Mouse (Mus musculus) bone marrow, adult 2 months (tissue): ENCODE measurements around the gene Met. TPM values are rescaled to one million over a fixed set of nuclear protein-coding genes. Genes with fewer than 3 reads are reported as not detected.

Source experiments
- H3K27ac ChIP-seq: fragments of 200-500 bp; 2 replicates; pipeline ENCODE4 v1.5.1; 2012; ENCODE audit warnings: low read depth, mild to moderate bottlenecking, control low read depth, inconsistent platforms, low read length; ENCODE audit not compliant: control insufficient read depth, poor library complexity, insufficient read depth
- H3K4me1 ChIP-seq: fragments of 200-500 bp; 2 replicates; pipeline ENCODE4 v1.6.1; 2011; ENCODE audit warnings: low read length; ENCODE audit not compliant: control insufficient read depth, insufficient read depth
- H3K4me3 ChIP-seq: fragments of 200-500 bp; replicated peaks from 2 replicates; pipeline ENCODE3; 2011; ENCODE audit warnings: mild to moderate bottlenecking, low read depth, low read length, control low read depth; ENCODE audit not compliant: control insufficient read depth
- CTCF ChIP-seq: fragments of 200-500 bp; IDR thresholded peaks from 2 replicates; pipeline ENCODE4 v1.5.1; 2011; ENCODE audit warnings: low read length, control low read depth; ENCODE audit not compliant: control insufficient read depth, insufficient read depth
- POLR2A ChIP-seq: fragments of 200-500 bp; IDR thresholded peaks from 2 replicates; pipeline ENCODE4 v1.6.1; 2011; ENCODE audit warnings: low read depth, mild to moderate bottlenecking, control low read depth, low read length, borderline replicate concordance; ENCODE audit not compliant: control insufficient read depth
- WGBS: fragments of 180-500 bp; shearing (Covaris S2); methylation state at CpG from one replicate; pipeline ENCODE4 v1.1.7; 2018; 5-methylcytosine and 5-hydroxymethylcytosine counted together
- polyA plus RNA-seq: library from polyadenylated mRNA; stranded (reverse); fragments of >200 nt; gene quantifications from 2 replicates; pipeline ENCODE4 v1.2.4, GENCODE M21; 2011; ENCODE audit warnings: low replicate concordance; ENCODE audit not compliant: missing spikeins, insufficient read depth, insufficient read length

The Met gene
- polyA plus RNA-seq, 1 experiment: 5.3 TPM

- Histone ChIP-seq H3K27ac (no peak overlapping the region), H3K4me1 (no peaks in the 10 kb centered on the region), H3K4me3 (no peak overlapping the region)
- peak; percentile 84 for TF ChIP-seq CTCF
- no peak for TF ChIP-seq POLR2A
- 26% methylated on average over 16 of the region's 16 CpGs for WGBS
These were observed 125.7 kb downstream of the Met start for GRCm38 (mm10) chr6:17589049-17589952.

DNA sequence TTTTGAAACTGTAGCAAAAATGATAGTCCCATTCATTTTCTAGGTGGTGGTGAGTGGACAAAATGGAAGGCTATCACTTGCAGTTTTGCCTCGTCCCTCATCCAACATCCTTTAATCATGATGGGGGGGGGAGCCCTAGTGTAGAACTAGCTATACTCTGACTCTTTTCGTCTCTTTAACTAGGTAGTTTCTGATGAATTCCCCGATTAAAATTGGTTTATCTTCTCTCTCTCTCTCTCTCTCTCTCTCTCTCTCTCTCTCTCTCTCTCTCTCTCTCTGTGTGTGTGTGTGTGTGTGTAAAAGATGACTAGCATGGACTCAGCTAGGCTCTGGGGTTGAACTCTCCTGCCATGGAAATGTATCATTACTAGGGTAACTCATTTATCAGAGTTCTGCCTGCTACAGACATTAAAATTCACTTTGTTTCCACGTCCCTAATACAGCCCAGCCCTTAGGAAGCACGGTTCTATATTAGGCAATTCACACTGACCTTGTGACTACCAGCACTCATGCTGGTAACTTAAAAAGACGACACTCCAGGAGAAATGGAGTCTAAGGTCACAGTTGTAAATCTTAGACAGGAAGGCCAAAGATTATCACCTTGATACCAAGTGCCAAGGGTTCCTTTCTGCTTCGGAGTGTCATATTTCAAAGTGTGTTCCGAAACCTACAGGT lies 126.5 kb downstream of the Met start:
- WGBS: 50% methylated on average over 8 of the region's 8 CpGs
- TF ChIP-seq CTCF: no peak
- no peak for TF ChIP-seq POLR2A

DNA sequence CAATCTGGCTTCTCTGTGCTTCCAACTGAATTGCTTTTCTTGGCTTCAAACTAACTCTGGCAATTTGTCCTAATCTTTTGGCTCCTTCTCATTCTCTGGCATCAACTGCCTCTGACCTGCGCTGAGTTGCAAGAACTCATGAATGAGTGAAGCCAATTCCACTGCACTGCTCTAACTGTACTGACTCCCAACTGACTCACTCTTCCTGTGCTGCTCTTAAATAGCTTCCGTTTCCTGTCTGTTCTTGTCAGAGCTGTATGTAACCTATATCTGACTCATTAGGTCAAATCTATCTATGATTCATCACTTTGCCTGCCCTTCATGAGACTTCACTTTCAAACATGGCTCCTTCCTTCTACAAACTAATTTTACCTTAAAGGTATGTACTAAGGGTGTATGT lies 130.4 kb downstream of the Met start:
- 76% methylated on average over 2 of the region's 2 CpGs for WGBS
- TF ChIP-seq CTCF (no peak), POLR2A (no peak)
- H3K4me1 ChIP-seq: no peaks in the 10 kb centered on the region; the same call in 1 of the 2 replicates
- no peak overlapping the region for H3K4me3 ChIP-seq
- no peak overlapping the region for H3K27ac ChIP-seq

More for the DNA sequence above, 126.5 kb downstream of the Met start:
- Histone ChIP-seq H3K4me1 (no peaks in the 10 kb centered on the region), H3K27ac (no peak overlapping the region), H3K4me3 (no peak overlapping the region)

DNA sequence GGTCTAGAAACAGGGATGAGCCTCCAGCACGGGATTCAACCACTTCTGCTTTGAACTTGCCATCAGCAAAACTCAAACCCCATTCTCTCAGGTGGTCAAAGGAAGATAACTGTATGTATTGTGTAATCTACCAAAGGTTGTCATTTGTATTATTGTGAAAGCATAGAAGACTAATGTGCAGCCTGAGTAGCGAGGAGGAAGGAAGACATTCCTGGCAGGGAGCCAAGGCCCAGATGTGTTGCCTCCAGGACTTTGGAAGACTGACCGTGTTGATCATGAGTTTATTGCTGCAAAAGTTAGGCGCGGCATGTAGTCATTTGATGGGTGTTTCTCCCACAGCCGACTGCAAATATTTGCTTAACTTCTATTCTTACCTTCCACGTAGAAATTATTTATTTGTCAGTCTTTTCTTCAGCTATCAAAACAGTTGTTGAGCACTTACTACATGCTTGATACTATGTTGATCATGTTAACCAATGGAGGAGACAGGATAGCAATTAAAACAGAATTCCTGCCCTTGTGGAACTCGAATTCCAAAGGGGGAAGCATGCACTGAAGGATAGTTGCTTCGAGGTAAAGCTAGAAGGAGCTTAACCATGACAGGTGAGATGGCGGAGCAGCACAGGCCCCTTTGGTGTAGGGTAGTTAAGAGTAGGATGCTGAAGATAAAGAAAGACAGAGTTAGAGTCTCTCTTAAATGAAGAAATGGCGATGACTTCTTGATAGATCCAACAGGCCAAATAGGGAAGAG lies 132.3 kb downstream of the Met start:
- Histone ChIP-seq H3K4me3 (no peak overlapping the region), H3K27ac (no peak overlapping the region), H3K4me1 (no peaks in the 10 kb centered on the region; the same call in 1 of the 2 replicates)
- 69% methylated on average over 11 of the region's 11 CpGs for WGBS
- TF ChIP-seq CTCF (no peak), POLR2A (no peak)

- Histone ChIP-seq H3K27ac (no peak overlapping the region), H3K4me3 (no peak overlapping the region), H3K4me1 (no peaks in the 10 kb centered on the region; the same call in 1 of the 2 replicates)
- no peak for TF ChIP-seq POLR2A
- no peak for TF ChIP-seq CTCF
- whole genome bisulfite sequencing: 57% methylated on average over 5 of the region's 5 CpGs
These were observed 135.8 kb downstream of the Met start for GRCm38 (mm10) chr6:17599373-17599772.

DNA sequence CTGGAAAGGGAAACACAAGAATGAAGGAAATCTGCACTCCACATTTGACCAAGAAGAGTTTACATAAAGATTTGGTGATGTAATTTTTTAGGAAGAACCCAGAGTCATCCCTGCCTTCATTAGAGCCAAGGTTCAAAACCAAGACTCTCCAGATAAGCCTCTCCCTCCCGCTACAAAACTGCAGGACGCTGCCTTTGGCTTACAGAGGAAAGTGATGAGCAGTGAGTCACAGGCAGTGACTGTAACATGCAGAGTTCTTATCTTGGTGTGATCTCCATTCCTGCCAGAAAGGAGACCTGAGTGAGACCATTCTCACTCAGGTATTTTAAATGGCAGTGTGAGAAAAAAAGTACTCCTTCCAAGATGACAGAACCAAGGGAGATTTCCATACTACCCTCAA lies 137.9 kb downstream of the Met start:
- WGBS: 65% methylated on average over 2 of the region's 2 CpGs
- no peak for TF ChIP-seq POLR2A
- no peak for TF ChIP-seq CTCF
- no peak overlapping the region for H3K4me3 ChIP-seq
- H3K27ac ChIP-seq: no peak overlapping the region
- no peaks in the 10 kb centered on the region for H3K4me1 ChIP-seq

- 37% methylated on average over 1 of the region's 1 CpGs for WGBS
- no peak overlapping the region for H3K4me3 ChIP-seq
- no peak overlapping the region for H3K27ac ChIP-seq
- TF ChIP-seq CTCF (no peak), POLR2A (no peak)
- peaks cover 1% of the 10 kb centered on the region; the same call in 1 of the 2 replicates for H3K4me1 ChIP-seq
These were observed 143.3 kb downstream of the Met start for GRCm38 (mm10) chr6:17606915-17607314.
